Comparison of ENCODE assay signal across 18 mouse cellular contexts in genomic region chr4:107800801-107801200, GRCm38 (mm10). TPM values are rescaled to one million over a fixed set of nuclear protein-coding genes. Genes with fewer than 3 reads are reported as not detected.
A peak's percentile ranks its signal among the peaks of the same experiment; 100 is the strongest.
DNase-seq lines count a peak whose midpoint lies in the region; ATAC-seq lines count a peak whose summit lies in the region.
"Had no signal": no experiment of that assay in that cellular context is flagged by ENCODE, and none has a peak within 500 bp of the region (broad histone marks: within the 10 kb centered on the region; RNA-seq: fewer than 3 reads in every experiment).

No protein-coding gene starts in this region.

- H3K27ac ChIP-seq in neural tube, embryonic 13.5 days (replicated peaks), result peak overlapping the region; percentile 86
- H3K27ac ChIP-seq in midbrain, embryonic 14.5 days (replicated peaks; ENCODE audit: low read depth, low read length), result peak overlapping the region; percentile 76
- H3K27ac ChIP-seq: heart, embryonic 13.5 days had no signal

- H3K4me3 ChIP-seq in neural tube, embryonic 13.5 days, result no peak overlapping the region
- H3K4me3 ChIP-seq in midbrain, embryonic 14.5 days (replicated peaks; ENCODE audit: low read depth, low read length), result no peak overlapping the region

- H3K9ac ChIP-seq in neural tube, embryonic 13.5 days, result no peak overlapping the region
- H3K9ac ChIP-seq in midbrain, embryonic 14.5 days (replicated peaks; ENCODE audit: low read length), result 0 out of 2 replicates have a peak overlapping the region, but pooled peaks have one; percentile 10

- H3K9me3 ChIP-seq in neural tube, embryonic 13.5 days, result no peaks in the 10 kb centered on the region
- no peaks in the 10 kb centered on the region for H3K9me3 ChIP-seq in midbrain, embryonic 14.5 days (ENCODE audit: control insufficient read depth, low read length)
- H3K9me3 ChIP-seq: heart, embryonic 13.5 days; intestine, embryonic 15.5 days; limb, embryonic 10.5 days; megakaryocyte, embryonic 14.5 days had no signal

- no peaks in the 10 kb centered on the region for H3K27me3 ChIP-seq in neural tube, embryonic 13.5 days
- no peaks in the 10 kb centered on the region for H3K27me3 ChIP-seq in midbrain, embryonic 14.5 days (ENCODE audit: control insufficient read depth, insufficient read depth, low read length)
- H3K27me3 ChIP-seq: megakaryocyte, embryonic 14.5 days had no signal

- 0 out of 2 replicates have a peak overlapping the region, but pooled peaks have one; percentile 18 for H3K4me2 ChIP-seq in neural tube, embryonic 13.5 days
- H3K4me2 ChIP-seq in midbrain, embryonic 14.5 days (ENCODE audit: low read length), result peak overlapping the region; percentile 94; the same call in 1 of the 2 replicates

- WGBS in neural tube, embryonic 13.5 days, result 73% methylated on average over 6 of the region's 6 CpGs
- 77% methylated on average over 6 of the region's 6 CpGs for WGBS in midbrain, embryonic 14.5 days

- peaks cover 42% of the 10 kb centered on the region for H3K4me1 ChIP-seq in neural tube, embryonic 13.5 days (replicated peaks)
- H3K4me1 ChIP-seq in midbrain, embryonic 14.5 days (ENCODE audit: control insufficient read depth, insufficient read depth, low read length), result peaks cover 31% of the 10 kb centered on the region

- ATAC-seq in neural tube, embryonic 13.5 days (ENCODE audit: low read depth), result no peak
- ATAC-seq in midbrain, embryonic 14.5 days (ENCODE audit: low FRiP score, low TSS enrichment), result no peak
- ATAC-seq: liver, postnatal 0 days had no signal

- intact Hi-C loops in left cerebral cortex, postnatal 25 days (cut with DNase I), result loop anchor here (5.0 kb wide), 1 partner anchor 46 kb away; no protein-coding TSS in a partner anchor
- intact Hi-C loops in left cerebral cortex, postnatal 36 days (cut with DNase I), result loop anchor here (5.0 kb wide), 2 partner anchors 36 to 64 kb away; no protein-coding TSS in a partner anchor

- H3K36me3 ChIP-seq in neural tube, embryonic 13.5 days, result 0 out of 2 replicates have a peak, but pooled peaks cover under 1% of the 10 kb centered on the region
- H3K36me3 ChIP-seq in midbrain, embryonic 14.5 days (ENCODE audit: control insufficient read depth, insufficient read depth, low read length), result no peaks in the 10 kb centered on the region
- H3K36me3 ChIP-seq: heart, embryonic 13.5 days; intestine, embryonic 15.5 days had no signal

- peak; percentile 27 for DNase-seq in cerebellum, adult 9-11 months
- no peak for DNase-seq in cerebellum, adult 9-10 months
- DNase-seq in neural tube, embryonic 10.5 days (ENCODE audit: extremely low spot score, low spot score), result no peak
- no peak for DNase-seq in midbrain, embryonic 14.5 days
- no peak for DNase-seq in c-Kit-positive CD71-positive TER-119-positive erythroid progenitor cells, embryonic 14.5 days (ENCODE audit: low spot score)
- no peak for DNase-seq in left cerebral cortex, postnatal 25 days (ENCODE audit: low spot score in 2 of 2)
- DNase-seq in left cerebral cortex, postnatal 36 days (ENCODE audit: low spot score in 2 of 2), result no peak
- DNase-seq: adrenal gland, postnatal 36 days; gastrocnemius, postnatal 10 days; heart, adult 11 months; kidney, adult 9 months; liver, postnatal 0 days; lung, postnatal 14 days had no signal

RNA-seq across cellular contexts. Expression of gene Lrp8, which starts 1.3 kb away (rescaled TPM):
- 51.2 and 54.3 TPM in 2 replicates for polyA plus RNA-seq in neural tube, embryonic 13.5 days (2015; fragmentation: Nextera tagmentation; extraction: Ambion mirVana)
- polyA plus RNA-seq in midbrain, embryonic 14.5 days (2014; fragmentation: Nextera tagmentation; extraction: Ambion mirVana), result 54.3 and 58.1 TPM in 2 replicates
- total RNA-seq in left cerebral cortex, postnatal 25 days (2021), result 100 to 1,000 TPM in 1 of 2 experiments, 10 to 100 TPM in 1; 83.4 to 107 TPM
- 100 to 1,000 TPM in 1 of 2 experiments, 10 to 100 TPM in 1; 74.7 to 112 TPM for total RNA-seq in left cerebral cortex, postnatal 36 days (2021)
